Mouse (Mus musculus) forebrain, embryonic 10.5 days (tissue): Measurements from ENCODE around the gene Rgs17. TPM values are rescaled to one million over a fixed set of nuclear protein-coding genes. Genes with fewer than 3 reads are reported as not detected.
A peak's percentile ranks its signal among the peaks of the same experiment; 100 is the strongest.

ENCODE experiments used
- DNase-seq: peaks from one replicate; pipeline ENCODE4 v3.0.0-alpha.2; 2017; ENCODE audit warnings: low spot score; ENCODE audit errors: extremely low spot score
- H3K27ac ChIP-seq: fragments of 300-500 bp; sonication (generic); 2 replicates; pipeline ENCODE4 v1.5.1; 2016; ENCODE audit warnings: mild to moderate bottlenecking
- H3K27me3 ChIP-seq: fragments of 300-500 bp; sonication (generic); 2 replicates; pipeline ENCODE4 v1.6.1; 2016; ENCODE audit warnings: mild to moderate bottlenecking; ENCODE audit not compliant: poor library complexity, severe bottlenecking
- H3K36me3 ChIP-seq: fragments of 300-500 bp; sonication (generic); replicated peaks from 2 replicates; pipeline ENCODE4 v1.6.1; 2016; ENCODE audit warnings: mild to moderate bottlenecking, moderate library complexity
- H3K4me1 ChIP-seq: fragments of 300-500 bp; sonication (generic); 2 replicates; pipeline ENCODE4 v1.6.1; 2016
- H3K4me3 ChIP-seq: fragments of 300-500 bp; sonication (generic); 2 replicates; pipeline ENCODE4 v1.5.1; 2016; ENCODE audit warnings: mild to moderate bottlenecking, moderate library complexity
- H3K9me3 ChIP-seq: fragments of 300-500 bp; sonication (generic); 2 replicates; pipeline ENCODE4 v1.6.1; 2016; ENCODE audit warnings: mild to moderate bottlenecking, moderate library complexity
- WGBS: fragments of 180-500 bp; shearing (Covaris S2); methylation state at CpG from one replicate; pipeline ENCODE4 v1.1.7; 2016; 5-methylcytosine and 5-hydroxymethylcytosine counted together
- polyA plus RNA-seq: library from polyadenylated mRNA; unstranded; fragments of >200 nt; fragmentation: Nextera tagmentation; extraction: Ambion mirVana; gene quantifications from 2 replicates; pipeline ENCODE4 v1.2.1, GENCODE M21; 2016

The Rgs17 gene
- polyA plus RNA-seq, 1 experiment from 2014 or later, result 1.2 TPM

DNA sequence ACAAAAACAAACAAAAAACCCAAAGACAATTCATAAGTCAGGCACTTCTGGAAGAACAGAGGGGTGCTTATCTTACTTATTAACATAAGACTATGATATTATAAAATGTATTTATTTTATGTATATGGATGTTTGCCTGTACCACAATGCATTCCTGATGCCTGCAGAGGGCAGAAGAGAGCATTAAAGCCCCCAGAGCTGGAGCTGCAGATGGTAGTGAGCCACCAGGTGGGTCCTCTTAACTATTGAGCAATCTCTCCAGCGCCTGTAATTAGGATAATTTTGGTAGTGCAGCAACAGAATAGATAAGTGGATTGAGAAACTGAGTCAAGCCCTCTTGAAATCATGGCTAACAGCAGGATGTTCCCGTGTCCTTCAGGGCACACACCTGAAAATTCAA is 56.2 kb downstream of the Rgs17 start:
- Histone ChIP-seq H3K4me1 (no peaks in the 10 kb centered on the region), H3K27me3 (no peaks in the 10 kb centered on the region), H3K27ac (no peak overlapping the region), H3K4me3 (no peak overlapping the region), H3K9me3 (no peaks in the 10 kb centered on the region), H3K36me3 (no peaks in the 10 kb centered on the region)
- no peak for DNase-seq
- WGBS, result 59% methylated on average over 2 of the region's 2 CpGs

DNA sequence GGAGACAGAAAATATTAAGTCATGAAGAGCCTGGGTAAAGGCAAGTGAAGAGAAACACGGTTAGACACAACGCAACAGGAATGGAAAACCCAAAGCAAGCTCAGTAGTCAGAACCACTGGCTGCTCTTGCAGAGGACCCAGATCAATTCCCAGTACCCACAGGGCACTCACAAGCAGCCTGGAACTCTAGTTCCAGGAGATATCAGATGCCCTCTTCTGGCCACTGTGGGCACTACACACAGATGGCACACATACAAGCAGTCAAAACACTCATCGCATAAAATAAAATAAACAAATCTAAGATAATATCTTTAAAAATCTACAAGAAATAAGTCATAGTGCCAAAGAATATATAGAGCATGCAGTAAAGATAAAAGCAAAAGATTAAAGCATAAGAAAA is 59.5 kb downstream of the Rgs17 start:
- Histone ChIP-seq H3K27ac (no peak overlapping the region), H3K9me3 (no peaks in the 10 kb centered on the region), H3K36me3 (no peaks in the 10 kb centered on the region), H3K4me3 (no peak overlapping the region), H3K4me1 (no peaks in the 10 kb centered on the region), H3K27me3 (no peaks in the 10 kb centered on the region)
- WGBS, result 95% methylated on average over 3 of the region's 3 CpGs
- no peak for DNase-seq

DNA sequence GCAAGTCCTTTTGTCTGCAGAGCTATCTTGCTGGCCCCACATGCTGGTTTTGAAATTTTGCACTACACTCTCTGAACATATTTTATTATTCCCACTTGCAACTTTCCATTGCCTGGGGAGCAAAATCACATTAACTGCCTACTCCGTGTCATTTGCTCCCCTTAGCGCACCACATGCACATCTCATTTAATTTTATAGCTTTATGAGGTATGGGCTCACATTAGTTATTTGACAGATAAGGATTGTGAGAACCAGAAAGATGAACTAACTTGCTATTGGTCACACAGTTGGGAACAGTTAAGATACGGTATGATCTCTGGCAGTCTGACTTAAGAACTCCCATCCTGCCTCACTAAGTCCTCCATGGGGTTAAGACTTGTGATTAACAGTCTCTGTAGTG is 61.4 kb downstream of the Rgs17 start:
- H3K27me3 ChIP-seq, result no peaks in the 10 kb centered on the region
- DNase-seq, result no peak
- no peak overlapping the region for H3K4me3 ChIP-seq
- H3K4me1 ChIP-seq, result no peaks in the 10 kb centered on the region
- no peaks in the 10 kb centered on the region for H3K9me3 ChIP-seq
- 93% methylated on average over 3 of the region's 3 CpGs for WGBS
- H3K36me3 ChIP-seq, result no peaks in the 10 kb centered on the region
- H3K27ac ChIP-seq, result no peak overlapping the region

DNA sequence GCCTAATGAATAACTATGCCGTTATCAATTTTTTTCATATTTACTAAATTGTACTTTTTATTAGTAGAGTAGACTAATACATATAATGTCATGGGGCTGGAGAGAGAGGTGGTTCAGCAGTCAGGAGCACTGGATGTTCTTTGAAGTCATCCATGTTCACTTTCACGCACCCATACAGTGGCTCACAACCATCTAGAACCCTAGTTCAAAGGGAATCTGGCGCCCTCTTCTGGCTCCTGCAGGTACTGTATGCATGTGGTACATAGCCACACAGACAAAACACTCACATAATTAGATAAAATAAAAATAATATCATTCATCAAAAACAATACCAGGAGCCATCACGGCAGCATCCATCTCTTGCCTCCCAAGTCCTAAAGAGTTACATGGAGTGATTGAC is 62.5 kb downstream of the Rgs17 start:
- DNase-seq, result peak; percentile 16
- Histone ChIP-seq H3K27me3 (no peaks in the 10 kb centered on the region), H3K27ac (no peak overlapping the region), H3K4me3 (no peak overlapping the region), H3K4me1 (no peaks in the 10 kb centered on the region), H3K9me3 (no peaks in the 10 kb centered on the region), H3K36me3 (no peaks in the 10 kb centered on the region)
- 72% methylated on average over 4 of the region's 4 CpGs for WGBS

DNA sequence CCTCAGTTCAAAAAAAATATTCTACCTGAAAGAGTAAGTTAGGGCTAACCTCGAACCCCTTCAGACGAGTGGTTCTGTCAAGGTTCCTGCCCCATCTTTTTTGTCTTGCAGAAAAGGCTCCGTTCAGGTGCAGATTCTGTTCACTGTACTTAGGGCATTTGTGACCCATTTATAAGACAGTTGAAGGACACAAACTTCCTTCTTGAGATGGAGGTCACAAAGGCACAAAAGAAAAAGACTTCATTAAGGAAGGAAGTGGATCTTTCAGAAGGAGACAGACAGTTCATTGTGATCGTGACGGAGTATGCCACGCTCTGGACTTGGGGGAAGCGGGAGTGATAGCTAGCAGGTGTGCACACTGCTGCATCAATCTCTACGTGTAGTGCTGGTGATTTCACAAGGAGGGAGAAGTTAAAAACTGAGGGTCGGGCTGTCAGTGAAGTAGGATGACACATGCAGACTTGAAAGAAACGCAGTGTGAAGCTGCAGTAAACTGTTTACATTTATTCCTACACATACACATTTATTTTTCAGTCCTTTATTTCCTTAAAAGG is 64.1 kb downstream of the Rgs17 start:
- H3K4me1 ChIP-seq, result no peaks in the 10 kb centered on the region
- H3K27me3 ChIP-seq, result no peaks in the 10 kb centered on the region
- DNase-seq, result no peak
- H3K27ac ChIP-seq, result no peak overlapping the region
- H3K9me3 ChIP-seq, result no peaks in the 10 kb centered on the region
- no peak overlapping the region for H3K4me3 ChIP-seq
- 71% methylated on average over 10 of the region's 10 CpGs for WGBS
- H3K36me3 ChIP-seq, result no peaks in the 10 kb centered on the region

DNA sequence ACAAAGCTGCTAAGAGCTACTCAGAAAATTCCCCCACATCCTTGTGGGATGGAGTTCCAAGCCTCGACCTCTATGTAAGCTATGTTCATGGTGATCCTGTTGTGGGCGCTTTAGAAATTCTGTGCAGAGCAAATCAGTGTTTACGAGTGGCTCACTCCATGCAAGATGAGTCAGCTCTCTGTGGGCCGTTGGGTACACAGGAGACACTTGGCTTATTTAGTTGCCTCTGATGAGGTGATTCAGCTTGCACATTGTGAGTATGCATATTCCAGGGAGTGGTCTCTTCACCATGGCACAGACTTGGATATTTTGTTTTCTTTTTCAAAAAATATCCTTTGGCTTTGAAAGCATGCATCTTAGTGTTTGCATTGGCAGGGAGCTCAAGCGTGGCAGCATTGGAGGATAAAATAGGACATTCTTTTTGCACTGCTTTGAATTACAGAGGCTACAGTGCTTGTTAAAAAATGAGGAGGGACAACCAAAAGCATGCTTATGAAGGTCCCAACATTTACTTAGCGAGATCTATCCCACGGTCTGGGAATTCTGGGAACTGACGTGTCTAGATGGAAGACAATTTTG is 68.8 kb downstream of the Rgs17 start:
- Histone ChIP-seq H3K27ac (no peak overlapping the region), H3K4me3 (no peak overlapping the region), H3K4me1 (no peaks in the 10 kb centered on the region), H3K36me3 (no peaks in the 10 kb centered on the region), H3K27me3 (no peaks in the 10 kb centered on the region), H3K9me3 (no peaks in the 10 kb centered on the region)
- 92% methylated on average over 8 of the region's 8 CpGs for WGBS
- DNase-seq, result no peak

DNA sequence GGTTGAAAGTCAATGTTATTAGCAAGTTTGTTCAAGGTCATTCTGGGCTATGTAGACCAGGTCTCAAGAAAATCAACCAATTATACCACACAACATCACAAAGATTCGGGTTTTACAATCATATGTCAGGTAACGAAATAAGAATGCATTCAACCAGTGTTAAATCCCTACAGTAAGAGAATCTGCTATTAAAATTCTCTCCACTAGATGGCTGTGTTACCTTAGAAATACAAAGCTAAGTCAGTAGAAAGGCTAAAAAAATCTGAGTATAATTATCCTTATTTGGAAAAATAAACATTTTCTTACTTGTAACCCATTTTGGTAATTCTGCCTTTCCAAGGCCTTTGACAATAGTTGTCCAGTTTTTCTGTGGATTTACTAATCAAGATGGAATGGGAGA is 75.3 kb downstream of the Rgs17 start:
- no peak for DNase-seq
- no peak overlapping the region for H3K4me3 ChIP-seq
- no peaks in the 10 kb centered on the region for H3K36me3 ChIP-seq
- 47% methylated on average over 2 of the region's 2 CpGs for WGBS
- no peaks in the 10 kb centered on the region for H3K9me3 ChIP-seq
- H3K27ac ChIP-seq, result no peak overlapping the region
- no peaks in the 10 kb centered on the region for H3K4me1 ChIP-seq
- no peaks in the 10 kb centered on the region for H3K27me3 ChIP-seq

DNA sequence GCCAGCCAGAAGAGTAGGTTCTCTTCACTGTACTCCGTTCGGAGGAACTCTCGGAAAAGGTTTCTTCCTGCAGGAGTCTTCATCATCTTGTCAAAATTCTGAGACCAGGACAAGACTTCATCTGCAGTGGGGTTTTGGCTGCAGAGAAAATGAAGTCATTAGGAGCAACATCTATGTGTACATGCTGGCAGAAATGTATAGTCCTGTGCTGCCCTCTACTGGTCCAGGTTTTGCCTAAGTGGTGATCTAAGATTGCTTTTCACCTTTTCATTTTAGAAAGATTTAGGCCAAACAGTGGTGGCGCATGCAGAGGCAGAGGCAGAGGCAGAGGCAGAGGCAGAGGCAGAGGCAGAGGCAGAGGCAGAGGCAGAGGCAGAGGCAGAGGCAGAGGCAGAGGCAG is 80.8 kb downstream of the Rgs17 start:
- peak; percentile 25 for DNase-seq
- no peaks in the 10 kb centered on the region for H3K9me3 ChIP-seq
- 86% methylated on average over 4 of the region's 4 CpGs for WGBS
- H3K36me3 ChIP-seq, result no peaks in the 10 kb centered on the region
- no peak overlapping the region for H3K4me3 ChIP-seq
- no peaks in the 10 kb centered on the region for H3K4me1 ChIP-seq
- H3K27me3 ChIP-seq, result no peaks in the 10 kb centered on the region
- H3K27ac ChIP-seq, result no peak overlapping the region

DNA sequence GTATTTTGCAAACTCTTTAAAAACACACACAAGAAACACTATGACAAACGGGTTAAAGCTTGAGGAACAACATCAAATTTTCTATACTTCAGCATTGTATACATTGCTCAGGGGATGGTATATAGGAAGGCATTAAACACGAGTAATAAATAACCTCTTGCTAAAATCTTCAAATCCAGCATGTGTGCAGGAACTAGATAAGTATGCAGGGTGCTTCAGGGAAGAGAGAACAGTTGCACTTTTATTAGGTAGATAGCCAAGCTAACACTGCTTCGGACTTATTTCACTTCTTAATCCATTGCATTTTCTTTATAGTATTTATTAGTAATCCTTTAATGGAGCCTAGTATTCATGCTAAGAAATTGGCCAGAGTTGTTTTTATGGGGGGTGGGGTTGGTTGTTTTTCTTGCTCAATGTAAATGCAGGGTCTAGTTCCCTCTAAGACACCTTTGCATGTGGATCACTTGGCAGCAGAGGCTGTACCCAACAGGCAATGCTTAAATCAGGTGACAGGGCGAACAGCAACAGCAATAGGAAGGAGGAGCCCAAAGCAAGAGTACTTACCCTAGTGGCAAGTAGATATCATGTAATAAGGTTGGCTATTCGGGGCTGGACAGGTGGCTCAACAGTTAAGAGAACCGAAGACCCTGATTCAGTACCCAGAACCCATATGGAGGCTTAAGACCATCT is 95.7 kb downstream of the Rgs17 start:
- H3K4me1 ChIP-seq, result peaks cover 15% of the 10 kb centered on the region
- DNase-seq, result no peak
- no peaks in the 10 kb centered on the region for H3K27me3 ChIP-seq
- H3K9me3 ChIP-seq, result no peaks in the 10 kb centered on the region
- H3K4me3 ChIP-seq, result no peak overlapping the region
- H3K27ac ChIP-seq, result no peak overlapping the region
- 83% methylated on average over 6 of the region's 6 CpGs for WGBS
- H3K36me3 ChIP-seq, result peaks cover 8% of the 10 kb centered on the region

DNA sequence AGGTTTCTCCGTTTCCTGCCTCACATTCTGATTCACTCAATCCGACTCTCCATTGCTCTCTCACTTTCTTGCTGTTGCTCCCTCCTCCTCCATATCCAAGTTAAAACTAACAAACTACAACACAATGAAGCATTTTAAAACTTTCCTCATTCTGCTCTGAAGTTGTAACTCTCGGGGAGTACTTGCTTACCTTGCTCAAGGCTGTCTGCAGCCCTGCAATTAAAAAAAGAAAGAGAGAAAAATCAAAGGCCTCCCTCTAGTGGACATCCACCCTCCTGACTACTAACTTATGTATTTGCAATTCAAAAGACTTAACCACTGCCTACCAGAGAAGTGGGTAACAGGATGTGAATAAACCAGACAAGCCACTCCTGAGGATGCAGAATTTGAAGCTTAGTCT is 97.4 kb downstream of the Rgs17 start:
- peak overlapping the region; percentile 82 for H3K4me3 ChIP-seq
- DNase-seq, result peak; percentile 26
- peaks cover 20% of the 10 kb centered on the region for H3K36me3 ChIP-seq
- peak overlapping the region; percentile 90 for H3K27ac ChIP-seq
- 2% methylated on average over 3 of the region's 3 CpGs for WGBS
- peaks cover 15% of the 10 kb centered on the region for H3K4me1 ChIP-seq
- no peaks in the 10 kb centered on the region for H3K27me3 ChIP-seq
- no peaks in the 10 kb centered on the region for H3K9me3 ChIP-seq

DNA sequence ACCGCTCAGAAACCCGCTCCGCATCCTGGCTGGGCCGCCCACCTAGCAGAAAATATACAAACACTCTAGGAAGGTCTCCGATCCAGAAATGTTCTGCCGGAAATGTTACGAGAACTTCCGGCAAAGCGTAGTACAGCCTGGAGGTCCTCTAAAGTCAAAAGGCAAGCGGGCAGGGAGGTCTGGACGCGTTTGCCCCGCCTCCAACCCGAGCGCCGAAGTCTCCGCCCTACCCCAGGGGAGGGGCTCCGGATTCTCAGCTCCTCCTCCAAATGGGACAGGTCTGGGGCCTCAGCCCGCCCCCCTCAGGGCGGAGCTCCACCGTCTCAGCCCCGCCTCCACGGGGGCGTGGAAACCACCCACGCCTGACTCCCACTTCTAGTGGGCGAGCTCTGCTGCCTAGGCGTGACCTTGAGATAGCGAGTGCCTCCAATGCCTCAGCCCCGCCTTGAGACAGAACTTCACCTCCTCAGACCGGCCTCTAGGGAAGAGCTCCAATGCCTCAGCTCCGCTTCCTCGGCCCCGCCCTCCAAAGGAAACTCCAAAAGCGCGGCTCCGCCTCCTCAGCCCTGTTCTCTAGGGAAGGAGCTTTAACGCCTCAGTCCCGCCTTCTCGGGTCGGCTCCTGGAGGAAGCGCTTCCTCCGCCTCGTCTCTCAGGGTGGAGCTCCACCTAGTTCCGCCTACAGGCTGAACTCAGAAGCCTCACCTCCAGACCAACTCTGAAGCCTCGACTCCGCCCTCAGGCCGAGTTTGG is 98.3 kb downstream of the Rgs17 start, which contains the start of gene Mtrf1l:
Gene Mtrf1l, minus strand, starts transcription at position 171 of the 752 bp plus-strand sequence.
- Histone ChIP-seq H3K4me1 (peaks cover 15% of the 10 kb centered on the region), H3K4me3 (peak within 1 kb of the TSS; percentile 82), H3K36me3 (peaks cover 29% of the 10 kb centered on the region), H3K27ac (peak within 1 kb of the TSS; percentile 90), H3K9me3 (no peaks in the 10 kb centered on the region), H3K27me3 (no peaks in the 10 kb centered on the region)
- peak; percentile 96 for DNase-seq
- under 1% methylated on average over 47 of the region's 47 CpGs for WGBS

DNA sequence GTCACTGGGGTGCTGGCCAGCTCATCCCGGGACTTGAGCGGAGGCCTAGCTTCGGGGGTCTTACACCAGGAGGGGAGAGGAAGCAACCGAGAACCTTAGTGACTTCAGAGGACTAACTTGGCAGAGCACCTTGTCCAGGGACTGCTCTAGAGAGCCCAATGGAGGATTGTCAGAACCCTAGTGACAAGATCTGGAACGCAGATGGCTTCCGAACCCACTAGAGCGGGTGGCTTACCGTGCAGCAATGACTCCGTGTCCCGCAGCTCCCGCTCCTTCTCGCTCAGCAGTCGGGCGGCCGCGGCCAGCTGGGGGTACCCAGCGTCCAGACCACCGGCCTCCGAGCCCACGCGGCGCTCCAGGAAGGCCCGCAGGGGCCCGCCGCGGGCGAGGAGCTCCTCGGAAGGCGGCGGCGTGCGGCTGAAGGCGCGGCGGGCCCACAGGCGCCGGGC is 98.9 kb downstream of the Rgs17 start:
- 1% methylated on average over 37 of the region's 37 CpGs for WGBS
- peaks cover 15% of the 10 kb centered on the region for H3K4me1 ChIP-seq
- DNase-seq, result no peak

DNA sequence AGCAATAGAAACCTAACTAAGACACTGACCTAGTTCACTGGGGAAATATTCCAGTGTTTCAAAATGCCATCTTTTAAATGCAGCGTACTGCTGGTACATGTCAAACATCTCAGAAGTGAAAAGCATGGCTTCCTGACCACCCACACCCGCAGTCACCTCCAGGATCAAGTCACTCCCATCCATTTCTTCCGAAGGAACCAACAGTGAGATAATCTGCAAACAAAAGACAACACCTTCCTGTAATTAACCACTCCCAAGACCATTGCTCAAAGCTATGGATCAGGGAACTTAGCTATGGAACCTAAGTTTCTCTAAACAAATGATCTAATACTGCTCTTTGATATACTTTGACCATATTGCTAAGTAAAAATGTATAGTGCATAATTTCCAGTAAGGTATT is 103.4 kb downstream of the Rgs17 start:
- Histone ChIP-seq H3K36me3 (peaks cover 79% of the 10 kb centered on the region), H3K27me3 (no peaks in the 10 kb centered on the region), H3K4me3 (no peak overlapping the region), H3K9me3 (no peaks in the 10 kb centered on the region), H3K27ac (no peak overlapping the region), H3K4me1 (peaks cover 15% of the 10 kb centered on the region)
- DNase-seq, result no peak
- WGBS, result 95% methylated on average over 3 of the region's 3 CpGs

More for the DNA sequence above, 98.9 kb downstream of the Rgs17 start:
- no peaks in the 10 kb centered on the region for H3K27me3 ChIP-seq
- H3K9me3 ChIP-seq, result no peaks in the 10 kb centered on the region
- H3K4me3 ChIP-seq, result peak overlapping the region; percentile 82
- H3K36me3 ChIP-seq, result peaks cover 35% of the 10 kb centered on the region
- peak overlapping the region; percentile 90 for H3K27ac ChIP-seq
